Mouse (Mus musculus): Measurements from ENCODE around the gene Ppp1r14c.

DNA sequence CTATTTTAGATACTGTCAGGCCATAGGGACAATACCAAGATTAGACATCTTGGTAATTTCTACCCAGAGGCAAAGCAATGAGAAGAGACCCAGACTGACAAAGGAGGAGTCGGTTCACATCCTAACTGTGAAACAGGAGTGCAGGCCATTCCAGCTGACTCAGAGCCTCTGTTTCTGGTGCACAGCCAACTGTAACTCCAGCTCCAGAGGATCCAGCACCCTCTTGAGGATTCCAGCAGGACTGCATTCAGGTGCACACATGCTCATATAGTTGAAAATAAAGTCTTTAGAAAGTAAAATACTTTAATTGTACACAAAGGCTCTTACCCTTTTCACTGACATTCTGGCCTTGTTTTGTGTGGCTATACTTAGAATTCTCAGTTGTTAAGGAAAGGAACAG is 40.4 kb upstream of the Ppp1r14c start:
- TF ChIP-seq POLR2A (IDR thresholded peaks at IDR 0.05; ENCODE audit: low read depth, low read length) (no peak), CTCF (IDR thresholded peaks at IDR 0.05; ENCODE audit: borderline replicate concordance, insufficient read depth, low read length) (0 out of 2 replicates have a peak, but pooled peaks have one; percentile 10)
